Mouse (Mus musculus) embryonic facial prominence, embryonic 14.5 days (tissue): ENCODE measurements around the gene Ankrd24. TPM values are rescaled to one million over a fixed set of nuclear protein-coding genes. Genes with fewer than 3 reads are reported as not detected.
A peak's percentile ranks its signal among the peaks of the same experiment; 100 is the strongest.

Source experiments
- ATAC-seq: fragments of 200-750 bp; cut with Nextera tagmentation; 2 replicates; pipeline ENCODE4 v1.8.0; 2017; ENCODE audit warnings: low read depth, moderate number of reproducible peaks, moderate TSS enrichment
- DNase-seq: peaks from one replicate; pipeline ENCODE4 v3.0.0-alpha.2; 2015; ENCODE audit warnings: low spot score
- H3K27ac ChIP-seq: fragments of 300-500 bp; sonication (generic); replicated peaks from 2 replicates; pipeline ENCODE4 v1.5.1; 2014; ENCODE audit warnings: low read depth, mild to moderate bottlenecking, low read length, moderate library complexity
- H3K27me3 ChIP-seq: fragments of 300-500 bp; sonication (generic); replicated peaks from 2 replicates; pipeline ENCODE4 v1.6.1; 2014; ENCODE audit warnings: low read length; ENCODE audit not compliant: control insufficient read depth, insufficient read depth
- H3K36me3 ChIP-seq: fragments of 300-500 bp; sonication (generic); 2 replicates; pipeline ENCODE4 v1.6.1; 2014; ENCODE audit warnings: low read length, mixed read lengths; ENCODE audit not compliant: control insufficient read depth, insufficient read depth
- H3K4me1 ChIP-seq: fragments of 300-500 bp; sonication (generic); 2 replicates; pipeline ENCODE4 v1.6.1; 2014; ENCODE audit warnings: antibody characterized with exemption, low read length; ENCODE audit not compliant: control insufficient read depth, insufficient read depth
- H3K4me2 ChIP-seq: fragments of 300-500 bp; sonication (generic); 2 replicates; pipeline ENCODE4 v1.6.1; 2014; ENCODE audit warnings: low read depth, mild to moderate bottlenecking, low read length, moderate library complexity, mixed read lengths
- H3K4me3 ChIP-seq: fragments of 300-500 bp; sonication (generic); 2 replicates; pipeline ENCODE4 v1.5.1; 2014; ENCODE audit warnings: low read depth, mild to moderate bottlenecking, low read length
- H3K9ac ChIP-seq: fragments of 300-500 bp; sonication (generic); 2 replicates; pipeline ENCODE4 v1.6.1; 2014; ENCODE audit warnings: low read depth, mild to moderate bottlenecking, low read length, moderate library complexity, mixed read lengths
- H3K9me3 ChIP-seq: fragments of 300-500 bp; sonication (generic); 2 replicates; pipeline ENCODE4 v1.6.1; 2016; ENCODE audit warnings: low read length; ENCODE audit not compliant: control insufficient read depth
- whole genome bisulfite sequencing: fragments of 180-500 bp; shearing (Covaris S2); extraction: QIAGEN DNeasy Blood & Tissue Kit; methylation state at CpG from one replicate; pipeline ENCODE4 v1.1.7; 2014; 5-methylcytosine and 5-hydroxymethylcytosine counted together
- polyA plus RNA-seq: library from polyadenylated mRNA; unstranded; fragments of >200 nt; fragmentation: Nextera tagmentation; extraction: Ambion mirVana; gene quantifications from 2 replicates; pipeline ENCODE4 v1.2.1, GENCODE M21; 2014

Ankrd24 gene
- polyA plus RNA-seq, 1 experiment from 2014 or later: 7.3 TPM

DNA sequence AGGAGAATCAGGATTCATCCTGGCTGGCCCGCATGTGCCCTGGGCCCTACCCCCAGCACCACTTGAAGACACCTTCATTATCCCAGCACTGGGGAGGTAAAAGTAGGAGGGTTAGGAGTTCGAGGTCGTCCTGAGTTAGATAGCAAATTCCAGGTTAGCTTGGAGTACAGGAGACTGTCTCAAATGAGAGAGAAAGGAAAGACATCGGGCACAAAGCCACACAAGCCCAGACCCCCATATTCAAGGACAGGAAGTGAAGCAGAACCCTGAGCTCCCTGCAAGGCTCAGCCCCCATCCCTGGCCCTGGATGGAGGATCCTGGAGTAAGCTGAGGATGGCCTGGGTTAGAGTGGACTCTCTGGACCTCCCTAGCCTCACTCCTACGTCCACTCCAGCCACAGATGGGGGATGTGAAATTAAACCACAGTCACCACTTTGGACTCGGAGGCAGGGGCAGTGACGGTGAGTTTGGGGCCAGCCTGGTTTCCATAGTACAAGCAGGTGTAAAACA is 26.9 kb upstream of the Ankrd24 start:
- Histone ChIP-seq H3K36me3 (no peaks in the 10 kb centered on the region), H3K4me3 (peak overlapping the region; percentile 28), H3K27me3 (no peaks in the 10 kb centered on the region), H3K9ac (peak overlapping the region; percentile 22; the same call in 1 of the 2 replicates), H3K27ac (peak overlapping the region; percentile 80), H3K9me3 (no peaks in the 10 kb centered on the region), H3K4me1 (peaks cover 28% of the 10 kb centered on the region), H3K4me2 (peak overlapping the region; percentile 59)
- WGBS: 18% methylated on average over 7 of the region's 7 CpGs
- DNase-seq: no peak
- no peak for ATAC-seq

DNA sequence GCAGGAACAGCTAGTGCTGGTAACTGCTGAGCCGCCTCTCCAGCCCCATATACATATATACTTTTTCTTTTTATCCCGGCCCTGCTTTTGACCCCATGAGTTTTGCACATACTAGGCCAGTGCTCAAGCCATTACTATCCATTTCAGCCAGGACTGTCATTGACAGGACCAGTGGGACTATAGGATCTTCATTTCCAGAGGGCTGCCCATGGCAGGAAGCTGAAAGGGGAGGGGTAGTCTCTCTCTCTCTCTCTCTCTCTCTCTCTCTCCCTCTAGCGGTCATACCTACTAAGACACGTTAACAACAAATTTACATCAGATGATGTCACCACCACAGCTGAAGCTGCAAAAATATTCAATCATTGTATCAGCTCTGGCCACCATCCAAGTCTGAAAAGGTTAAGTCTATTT is 25.6 kb upstream of the Ankrd24 start:
- Histone ChIP-seq H3K4me2 (no peak overlapping the region), H3K4me3 (no peak overlapping the region), H3K27me3 (no peaks in the 10 kb centered on the region), H3K9ac (no peak overlapping the region), H3K4me1 (peaks cover 22% of the 10 kb centered on the region), H3K27ac (peak overlapping the region; percentile 6; the same call in 1 of the 2 replicates), H3K9me3 (no peaks in the 10 kb centered on the region), H3K36me3 (no peaks in the 10 kb centered on the region)
- ATAC-seq: no peak
- DNase-seq: peak; percentile 86
- WGBS: 14% methylated on average over 4 of the region's 4 CpGs

DNA sequence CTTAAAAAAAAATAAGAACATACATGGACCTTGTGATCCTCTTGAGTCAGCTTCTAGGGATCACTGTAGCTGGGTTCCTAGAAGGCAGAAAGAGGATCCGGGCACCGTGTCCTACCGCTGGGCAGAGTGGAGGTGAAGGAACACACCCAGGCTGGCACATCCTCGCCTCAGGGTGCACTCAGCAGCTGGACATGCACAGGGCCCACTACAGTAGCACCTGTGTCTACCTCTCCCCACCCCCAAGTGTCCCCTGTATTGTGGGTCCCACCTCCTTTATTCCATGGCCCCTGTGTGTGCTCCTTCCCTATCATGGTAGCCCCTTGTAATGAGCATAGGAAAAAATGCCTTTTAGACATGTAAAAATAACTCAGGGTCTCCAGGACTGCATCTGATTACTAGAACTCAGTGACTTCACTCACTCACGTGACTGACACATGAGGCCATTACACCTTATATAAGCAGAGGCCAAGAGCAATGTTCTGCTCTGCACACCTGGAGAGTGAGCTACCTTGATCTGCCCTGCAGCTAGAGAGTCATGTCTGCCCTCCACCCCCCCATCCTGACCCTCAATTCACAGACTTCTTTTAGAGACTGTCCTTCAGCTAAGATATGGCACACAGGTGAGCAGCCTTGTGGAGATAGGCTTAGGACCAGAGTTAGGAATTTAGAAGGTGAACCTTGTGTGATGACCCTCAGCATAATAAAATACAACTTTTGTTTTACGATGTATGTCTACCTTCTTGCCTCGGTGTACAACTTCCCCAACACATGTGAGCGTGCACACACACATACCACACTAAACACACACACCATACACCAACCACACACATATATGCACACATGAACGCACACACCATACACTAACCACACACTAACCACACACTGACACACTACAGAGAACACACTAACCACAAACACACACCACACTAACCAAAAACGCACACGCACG is 24.0 kb upstream of the Ankrd24 start:
- peak overlapping the region; percentile 64 for H3K4me2 ChIP-seq
- ATAC-seq: no peak
- H3K4me1 ChIP-seq: peaks cover 20% of the 10 kb centered on the region

DNA sequence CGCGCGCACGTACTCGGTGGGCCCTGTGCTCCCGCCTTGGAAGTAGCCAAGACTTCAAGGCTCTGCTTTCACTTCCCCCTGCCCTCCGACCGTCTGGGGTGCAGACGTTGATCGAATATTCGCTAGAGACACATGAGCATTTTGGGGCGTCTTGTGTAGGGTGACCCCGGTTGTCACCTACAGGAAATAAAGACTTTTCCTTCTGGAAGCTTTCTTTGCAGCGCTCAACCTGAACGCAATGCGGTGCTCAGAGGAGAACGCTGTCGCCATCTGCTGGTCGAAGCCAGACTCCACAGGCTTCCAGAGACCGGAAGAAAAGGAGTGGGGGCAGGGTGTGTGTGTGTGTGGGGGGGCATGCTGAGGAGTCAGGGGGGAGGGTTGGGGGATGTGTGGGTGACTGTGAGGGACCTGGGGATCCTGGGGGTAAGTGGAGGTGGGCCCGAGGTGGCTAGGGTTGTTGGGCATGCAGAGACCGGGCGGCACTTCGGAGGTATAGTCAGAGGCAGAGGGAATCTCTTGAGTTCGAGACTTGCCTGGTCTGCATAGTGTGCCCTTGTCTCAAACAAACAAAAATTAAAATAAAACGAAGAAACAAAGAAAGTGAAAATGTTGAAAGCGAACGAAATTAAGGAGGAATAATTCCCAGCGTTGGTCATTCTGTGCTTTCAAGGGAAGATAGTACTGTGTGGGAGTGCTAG is 23.2 kb upstream of the Ankrd24 start:
- Histone ChIP-seq H3K4me2 (peak overlapping the region; percentile 64), H3K36me3 (0 out of 2 replicates have a peak, but pooled peaks cover 4% of the 10 kb centered on the region), H3K9me3 (no peaks in the 10 kb centered on the region), H3K9ac (peak overlapping the region; percentile 48), H3K27me3 (no peaks in the 10 kb centered on the region), H3K4me1 (peaks cover 20% of the 10 kb centered on the region), H3K4me3 (peak overlapping the region; percentile 48), H3K27ac (peak overlapping the region; percentile 88)
- 19% methylated on average over 29 of the region's 29 CpGs for WGBS
- DNase-seq (peak; percentile 94), ATAC-seq (peak; percentile 28; the same call in 1 of the 2 replicates)

More for the DNA sequence above, 24.0 kb upstream of the Ankrd24 start:
- Histone ChIP-seq H3K27me3 (no peaks in the 10 kb centered on the region), H3K36me3 (0 out of 2 replicates have a peak, but pooled peaks cover 4% of the 10 kb centered on the region), H3K9ac (no peak overlapping the region), H3K27ac (no peak overlapping the region), H3K4me3 (no peak overlapping the region), H3K9me3 (no peaks in the 10 kb centered on the region)
- 77% methylated on average over 12 of the region's 12 CpGs for WGBS
- DNase-seq: no peak

DNA sequence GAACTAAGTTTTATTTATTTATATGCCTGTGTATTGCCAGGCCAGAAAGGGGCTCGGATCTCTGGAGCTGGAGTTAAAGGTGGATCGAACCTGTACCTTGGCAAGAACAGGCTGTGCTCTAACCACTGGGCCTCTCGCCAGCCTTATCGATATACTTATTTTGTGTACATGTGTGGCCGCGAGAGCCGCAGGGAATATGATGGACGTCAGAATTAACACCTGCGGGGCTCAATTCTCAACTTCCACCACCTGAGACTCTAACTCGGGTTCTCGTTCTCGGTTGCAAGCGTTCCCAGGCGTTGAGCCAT is 22.7 kb upstream of the Ankrd24 start:
- Histone ChIP-seq H3K9me3 (no peaks in the 10 kb centered on the region), H3K27me3 (no peaks in the 10 kb centered on the region), H3K9ac (peak overlapping the region; percentile 48), H3K4me3 (peak overlapping the region; percentile 48), H3K4me1 (peaks cover 20% of the 10 kb centered on the region), H3K27ac (peak overlapping the region; percentile 88), H3K4me2 (peak overlapping the region; percentile 64), H3K36me3 (0 out of 2 replicates have a peak, but pooled peaks cover 4% of the 10 kb centered on the region)
- ATAC-seq (no peak), DNase-seq (no peak)
- WGBS: 3% methylated on average over 14 of the region's 14 CpGs

DNA sequence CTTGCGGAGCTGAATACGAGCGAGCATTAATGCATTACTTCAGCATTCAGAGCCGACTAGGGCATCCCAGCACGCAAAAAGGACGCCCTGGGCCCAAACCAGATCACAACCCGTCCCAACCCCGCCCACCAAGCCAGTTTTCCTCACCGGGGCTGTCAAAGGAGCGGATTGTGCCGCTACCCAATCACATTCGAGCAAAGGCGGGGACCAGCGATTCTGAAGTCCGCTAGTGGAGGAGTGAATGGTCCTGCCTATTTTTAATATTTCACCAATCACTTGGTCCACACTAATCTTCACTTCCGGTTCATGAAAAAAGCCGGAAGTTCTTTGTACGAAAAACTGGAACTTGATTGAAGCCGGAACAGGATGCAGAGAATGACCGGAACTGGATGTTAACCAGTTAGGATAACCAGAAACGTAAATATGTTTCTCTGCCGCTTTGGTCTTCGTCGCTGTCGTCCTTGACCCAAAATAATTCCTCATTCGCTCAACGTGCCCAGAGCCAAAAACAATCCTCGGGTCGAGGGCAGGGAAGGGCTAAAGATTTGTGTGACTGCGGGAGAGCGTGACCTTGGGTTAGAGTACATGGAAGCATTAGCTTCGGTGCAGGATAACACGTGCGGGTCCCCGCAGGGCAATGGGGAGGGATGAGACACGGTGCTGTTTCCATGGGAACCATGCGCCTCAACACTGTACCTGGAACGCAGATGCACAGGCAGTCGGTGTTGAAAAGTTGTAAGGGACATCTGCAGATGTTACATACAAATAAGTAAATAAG is 22.2 kb upstream of the Ankrd24 start, which contains the start of gene BC025920:
BC025920 (plus strand) TSS at position 297 of the 778 bp plus-strand sequence.
- peak within 1 kb of the TSS; percentile 88 for H3K27ac ChIP-seq
- H3K9me3 ChIP-seq: 0 out of 2 replicates have a peak, but pooled peaks cover 5% of the 10 kb centered on the region
- under 1% methylated on average over 39 of the region's 39 CpGs for WGBS
- peaks cover 18% of the 10 kb centered on the region for H3K4me1 ChIP-seq
- peak within 1 kb of the TSS; percentile 78 for H3K4me2 ChIP-seq
- DNase-seq (peak; percentile 99), ATAC-seq (peak; percentile 92)
- 0 out of 2 replicates have a peak, but pooled peaks cover 4% of the 10 kb centered on the region for H3K36me3 ChIP-seq
- peak within 1 kb of the TSS; percentile 48 for H3K4me3 ChIP-seq
- H3K9ac ChIP-seq: peak within 1 kb of the TSS; percentile 59
- no peaks in the 10 kb centered on the region for H3K27me3 ChIP-seq

DNA sequence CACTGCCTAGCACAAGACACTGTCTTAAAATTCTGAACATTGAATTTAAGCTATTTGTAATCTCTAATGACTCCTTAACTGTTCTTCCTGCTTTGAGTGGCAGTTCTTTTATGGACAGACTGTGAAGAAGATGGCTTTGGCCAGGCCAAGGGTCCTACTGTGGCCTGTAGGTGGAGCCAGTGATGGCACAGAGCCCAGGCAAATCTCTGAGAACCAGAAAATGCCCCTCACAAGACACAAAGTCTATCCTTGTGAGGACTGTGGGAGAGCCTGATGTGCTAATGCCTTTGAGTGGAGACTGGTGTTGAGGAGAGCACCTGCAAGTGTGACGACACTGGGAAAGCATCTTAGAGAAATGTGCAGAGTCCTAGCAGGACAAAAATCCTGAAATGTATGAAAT is 20.0 kb upstream of the Ankrd24 start:
- DNase-seq (no peak), ATAC-seq (no peak)
- no peak overlapping the region for H3K4me2 ChIP-seq
- H3K4me1 ChIP-seq: peaks cover 6% of the 10 kb centered on the region
- H3K27me3 ChIP-seq: no peaks in the 10 kb centered on the region
- H3K4me3 ChIP-seq: no peak overlapping the region
- 0 out of 2 replicates have a peak, but pooled peaks cover 4% of the 10 kb centered on the region for H3K36me3 ChIP-seq
- H3K9ac ChIP-seq: no peak overlapping the region
- H3K9me3 ChIP-seq: 0 out of 2 replicates have a peak, but pooled peaks cover 8% of the 10 kb centered on the region
- H3K27ac ChIP-seq: no peak overlapping the region
- 83% methylated on average over 1 of the region's 1 CpGs for WGBS

DNA sequence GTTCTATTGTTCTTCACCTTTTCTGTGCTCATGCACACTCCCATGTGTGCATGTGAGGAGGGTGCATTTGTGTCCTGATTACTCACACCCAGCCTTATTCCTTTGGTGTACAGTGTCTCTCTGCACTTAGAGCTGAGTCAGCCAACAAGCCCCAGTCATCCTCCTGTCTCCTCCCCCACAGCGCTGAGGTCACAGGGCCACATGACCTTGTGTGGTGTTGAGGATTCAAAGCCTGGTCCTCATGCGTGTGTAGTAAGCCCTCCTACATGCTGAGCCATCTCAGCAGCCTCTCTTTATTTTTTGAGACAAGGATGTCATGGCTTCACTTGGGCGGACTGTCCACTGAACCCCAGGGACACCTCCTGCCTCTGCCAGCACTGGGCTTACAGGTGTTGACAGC is 15.6 kb upstream of the Ankrd24 start:
- no peaks in the 10 kb centered on the region for H3K27me3 ChIP-seq
- H3K9ac ChIP-seq: no peak overlapping the region
- H3K4me2 ChIP-seq: no peak overlapping the region
- DNase-seq: no peak
- no peak for ATAC-seq
- 0 out of 2 replicates have a peak, but pooled peaks cover 4% of the 10 kb centered on the region for H3K36me3 ChIP-seq
- 58% methylated on average over 3 of the region's 3 CpGs for WGBS
- H3K4me3 ChIP-seq: no peak overlapping the region
- 0 out of 2 replicates have a peak, but pooled peaks cover 8% of the 10 kb centered on the region for H3K9me3 ChIP-seq
- H3K4me1 ChIP-seq: no peaks in the 10 kb centered on the region
- H3K27ac ChIP-seq: no peak overlapping the region
